Mouse (Mus musculus) forebrain, embryonic 16.5 days (tissue): Measurements from ENCODE around the gene Usp22. TPM values are rescaled to one million over a fixed set of nuclear protein-coding genes. Genes with fewer than 3 reads are reported as not detected.

Experiments
- ATAC-seq: fragments of 200-750 bp; cut with Nextera tagmentation; 2 replicates; pipeline ENCODE4 v1.8.0; 2017; ENCODE audit warnings: mild to moderate bottlenecking, moderate library complexity
- H3K27ac ChIP-seq: fragments of 300-500 bp; sonication (generic); 2 replicates; pipeline ENCODE4 v1.5.1; 2014; ENCODE audit warnings: low read length, control low read depth
- H3K27me3 ChIP-seq: fragments of 300-500 bp; sonication (generic); replicated peaks from 2 replicates; pipeline ENCODE4 v1.6.1; 2014; ENCODE audit warnings: low read length; ENCODE audit not compliant: control insufficient read depth, insufficient read depth
- H3K36me3 ChIP-seq: fragments of 300-500 bp; sonication (generic); 2 replicates; pipeline ENCODE4 v1.6.1; 2014; ENCODE audit not compliant: control insufficient read depth, insufficient read depth
- H3K4me1 ChIP-seq: fragments of 300-500 bp; sonication (generic); replicated peaks from 2 replicates; pipeline ENCODE4 v1.6.1; 2014; ENCODE audit warnings: low read length; ENCODE audit not compliant: control insufficient read depth, insufficient read depth
- H3K4me2 ChIP-seq: fragments of 300-500 bp; sonication (generic); 2 replicates; pipeline ENCODE4 v1.6.1; 2014; ENCODE audit warnings: mild to moderate bottlenecking, low read length, control low read depth
- H3K4me3 ChIP-seq: fragments of 300-500 bp; sonication (generic); replicated peaks from 2 replicates; pipeline ENCODE4 v1.5.1; 2014; ENCODE audit warnings: mild to moderate bottlenecking, low read length, control low read depth
- H3K9ac ChIP-seq: fragments of 300-500 bp; sonication (generic); replicated peaks from 2 replicates; pipeline ENCODE4 v1.6.1; 2014; ENCODE audit warnings: low read depth, low read length, control low read depth
- H3K9me3 ChIP-seq: fragments of 300-500 bp; sonication (generic); 2 replicates; pipeline ENCODE4 v1.6.1; 2016; ENCODE audit warnings: low read length; ENCODE audit not compliant: control insufficient read depth
- WGBS: fragments of 180-500 bp; shearing (Covaris S2); extraction: QIAGEN DNeasy Blood & Tissue Kit; methylation state at CpG from one replicate; pipeline ENCODE4 v1.1.7; 2014; 5-methylcytosine and 5-hydroxymethylcytosine counted together
- polyA plus RNA-seq: library from polyadenylated mRNA; unstranded; fragments of >200 nt; fragmentation: Nextera tagmentation; extraction: Ambion mirVana; gene quantifications from 2 replicates; pipeline ENCODE4 v1.2.1, GENCODE M21; 2015

The Usp22 gene
- polyA plus RNA-seq, 1 experiment from 2014 or later, result 479 TPM

- Histone ChIP-seq H3K27me3 (no peaks in the 10 kb centered on the region), H3K4me3 (no peak overlapping the region), H3K4me2 (no peak overlapping the region), H3K36me3 (peaks cover 79% of the 10 kb centered on the region), H3K4me1 (no peaks in the 10 kb centered on the region), H3K27ac (no peak overlapping the region), H3K9ac (no peak overlapping the region), H3K9me3 (no peaks in the 10 kb centered on the region)
- ATAC-seq, result no peak
- WGBS, result 86% methylated on average over 2 of the region's 2 CpGs
Observed at GRCm38 (mm10) chr11:61155727-61156126, 19.1 kb downstream of the Usp22 start.

- peaks cover 29% of the 10 kb centered on the region for H3K36me3 ChIP-seq
- H3K4me3 ChIP-seq, result no peak overlapping the region
- no peak overlapping the region for H3K27ac ChIP-seq
- WGBS, result 74% methylated on average over 6 of the region's 6 CpGs
- no peak overlapping the region for H3K9ac ChIP-seq
- peak; percentile 22; the same call in 1 of the 2 replicates for ATAC-seq
- H3K4me1 ChIP-seq, result peaks cover 8% of the 10 kb centered on the region
- H3K9me3 ChIP-seq, result no peaks in the 10 kb centered on the region
- H3K4me2 ChIP-seq, result no peak overlapping the region
- peaks cover 3% of the 10 kb centered on the region; the same call in 1 of the 2 replicates for H3K27me3 ChIP-seq
Observed at GRCm38 (mm10) chr11:61150233-61151001, 24.4 kb downstream of the Usp22 start.

- peak overlapping the region; percentile 39 for H3K4me3 ChIP-seq
- peaks cover 8% of the 10 kb centered on the region for H3K4me1 ChIP-seq
- no peak overlapping the region for H3K27ac ChIP-seq
- no peaks in the 10 kb centered on the region for H3K9me3 ChIP-seq
- peak overlapping the region; percentile 57 for H3K4me2 ChIP-seq
- peak overlapping the region; percentile 56 for H3K9ac ChIP-seq
- WGBS, result 4% methylated on average over 32 of the region's 32 CpGs
- H3K27me3 ChIP-seq, result peaks cover 3% of the 10 kb centered on the region; the same call in 1 of the 2 replicates
- peaks cover 5% of the 10 kb centered on the region; the same call in 1 of the 2 replicates for H3K36me3 ChIP-seq
- ATAC-seq, result peak; percentile 72
Observed at GRCm38 (mm10) chr11:61147300-61147683, 27.6 kb downstream of the Usp22 start.

GRCm38 (mm10) chr11:61146645-61147299 is 28.1 kb downstream of the Usp22 start:
- H3K9ac ChIP-seq, result peak overlapping the region; percentile 56
- H3K27ac ChIP-seq, result no peak overlapping the region
- H3K27me3 ChIP-seq, result peaks cover 3% of the 10 kb centered on the region; the same call in 1 of the 2 replicates
- WGBS, result 13% methylated on average over 20 of the region's 20 CpGs
- peak; percentile 30; the same call in 1 of the 2 replicates for ATAC-seq
- no peaks in the 10 kb centered on the region for H3K9me3 ChIP-seq
- peak overlapping the region; percentile 57 for H3K4me2 ChIP-seq
- no peaks in the 10 kb centered on the region; the same call in 1 of the 2 replicates for H3K36me3 ChIP-seq
- H3K4me1 ChIP-seq, result peaks cover 8% of the 10 kb centered on the region
- peak overlapping the region; percentile 39 for H3K4me3 ChIP-seq

- no peak overlapping the region for H3K9ac ChIP-seq
- no peaks in the 10 kb centered on the region for H3K9me3 ChIP-seq
- H3K4me3 ChIP-seq, result no peak overlapping the region
- H3K27ac ChIP-seq, result no peak overlapping the region
- no peak overlapping the region for H3K4me2 ChIP-seq
- peaks cover 3% of the 10 kb centered on the region; the same call in 1 of the 2 replicates for H3K27me3 ChIP-seq
- H3K4me1 ChIP-seq, result peaks cover 8% of the 10 kb centered on the region
- no peak for ATAC-seq
- WGBS, result 61% methylated on average over 8 of the region's 8 CpGs
- H3K36me3 ChIP-seq, result no peaks in the 10 kb centered on the region
Observed at GRCm38 (mm10) chr11:61145551-61145950, 29.3 kb downstream of the Usp22 start.

GRCm38 (mm10) chr11:61143564-61144469 is 31.0 kb downstream of the Usp22 start:
- Histone ChIP-seq H3K4me3 (no peak overlapping the region), H3K4me1 (peaks cover 8% of the 10 kb centered on the region)

GRCm38 (mm10) chr11:61142941-61143530 is 31.8 kb downstream of the Usp22 start:
- no peaks in the 10 kb centered on the region for H3K36me3 ChIP-seq
- no peak overlapping the region for H3K4me3 ChIP-seq
- H3K4me2 ChIP-seq, result no peak overlapping the region
- peaks cover 8% of the 10 kb centered on the region for H3K4me1 ChIP-seq
- no peak overlapping the region for H3K27ac ChIP-seq
- no peak overlapping the region for H3K9ac ChIP-seq
- ATAC-seq, result no peak
- 78% methylated on average over 6 of the region's 6 CpGs for WGBS
- peaks cover 2% of the 10 kb centered on the region; the same call in 1 of the 2 replicates for H3K27me3 ChIP-seq
- H3K9me3 ChIP-seq, result no peaks in the 10 kb centered on the region

More at GRCm38 (mm10) chr11:61143564-61144469, 31.0 kb downstream of the Usp22 start:
- no peaks in the 10 kb centered on the region for H3K36me3 ChIP-seq
- H3K27me3 ChIP-seq, result peaks cover 3% of the 10 kb centered on the region; the same call in 1 of the 2 replicates
- no peak for ATAC-seq
- H3K9ac ChIP-seq, result no peak overlapping the region
- no peaks in the 10 kb centered on the region for H3K9me3 ChIP-seq
- WGBS, result 75% methylated on average over 7 of the region's 7 CpGs
- no peak overlapping the region for H3K27ac ChIP-seq
- no peak overlapping the region for H3K4me2 ChIP-seq

- Histone ChIP-seq H3K9ac (no peak overlapping the region), H3K4me3 (no peak overlapping the region), H3K4me2 (no peak overlapping the region), H3K27me3 (no peaks in the 10 kb centered on the region), H3K36me3 (no peaks in the 10 kb centered on the region), H3K9me3 (no peaks in the 10 kb centered on the region), H3K4me1 (peaks cover 3% of the 10 kb centered on the region), H3K27ac (no peak overlapping the region)
- WGBS, result 73% methylated on average over 3 of the region's 3 CpGs
- ATAC-seq, result no peak
Observed at GRCm38 (mm10) chr11:61142262-61142661, 32.6 kb downstream of the Usp22 start.
